In the genomic region with DNA sequence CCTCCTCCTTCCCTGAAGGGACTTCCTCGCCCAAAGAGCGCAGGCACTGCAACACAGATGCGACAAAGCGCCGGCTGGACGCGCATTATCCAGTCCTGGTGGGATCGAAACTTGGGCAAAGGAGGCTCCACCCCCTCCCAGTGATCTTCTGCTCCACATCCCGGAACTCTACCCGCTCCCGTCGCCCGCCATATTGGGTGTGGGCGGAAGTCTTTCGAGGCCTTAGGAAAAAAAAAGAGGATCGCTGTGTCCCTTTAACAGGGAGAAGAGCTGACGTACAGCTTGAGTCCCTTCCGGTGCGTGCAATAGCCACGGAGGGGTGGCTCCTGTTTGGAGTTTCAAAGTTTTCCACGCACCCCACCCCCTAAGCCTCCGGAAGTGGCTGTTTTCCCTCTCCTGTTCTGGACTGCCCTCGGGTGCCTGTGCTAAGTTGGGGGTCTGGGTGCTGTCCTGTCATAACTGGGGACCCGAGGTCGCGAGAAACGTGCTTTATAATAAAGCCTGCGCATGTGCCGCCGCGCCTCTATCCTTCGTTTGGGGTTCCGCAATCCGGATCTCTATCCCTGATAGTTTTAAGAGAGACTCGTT, we compare ENCODE assay signal across 8 mouse cellular contexts. TPM values are rescaled to one million over a fixed set of nuclear protein-coding genes. Genes with fewer than 3 reads are reported as not detected.
DNase-seq lines count a peak whose midpoint lies in the region; ATAC-seq and TF ChIP-seq lines count a peak whose summit lies in the region.

No protein-coding gene starts in this region.

- no peak for DNase-seq in CH12.LX (ENCODE audit: extremely low read depth)
- peak; percentile 79 for DNase-seq in c-Kit-positive CD71-positive TER-119-negative erythroid progenitor cells, embryonic 14.5 days (ENCODE audit: low read depth)
- DNase-seq in forebrain, embryonic 11.5 days (ENCODE audit: low spot score) = peak; percentile 94
- peak; percentile 97 for DNase-seq in heart, postnatal 0 days (ENCODE audit: low spot score)
- peak; percentile 93 for DNase-seq in large intestine, adult 2 months (ENCODE audit: low read depth, low spot score)
- peak; percentile 89 for DNase-seq in liver, postnatal 0 days
- DNase-seq in testis, postnatal 10 days (ENCODE audit: low spot score) = peak; percentile 91

- H3K27me3 ChIP-seq in CH12.LX (replicated peaks) = no peaks in the 10 kb centered on the region
- no peaks in the 10 kb centered on the region for H3K27me3 ChIP-seq in forebrain, embryonic 11.5 days (ENCODE audit: control insufficient read depth, insufficient read depth, low read length)
- H3K27me3 ChIP-seq in heart, postnatal 0 days (ENCODE audit: control insufficient read depth, insufficient read depth, low read length) = no peaks in the 10 kb centered on the region
- H3K27me3 ChIP-seq in liver, postnatal 0 days (ENCODE audit: insufficient read depth, low read length) = no peaks in the 10 kb centered on the region
- no peaks in the 10 kb centered on the region for H3K27me3 ChIP-seq in neural tube, embryonic 14.5 days (ENCODE audit: control insufficient read depth, insufficient read depth, low read length)

- dilution Hi-C loops in CH12.LX (cut with MboI; ENCODE audit: extremely low pct_ligation_motif_present, extremely low pct_unique_long_range_greater_than_20kb, low sequenced_read_pairs) = no loop called here

- H3K9ac ChIP-seq in CH12.LX (ENCODE audit: insufficient read depth, low read depth) = no peak overlapping the region
- peak overlapping the region; percentile 85 for H3K9ac ChIP-seq in forebrain, embryonic 11.5 days (ENCODE audit: low read length)
- peak overlapping the region; percentile 74 for H3K9ac ChIP-seq in heart, postnatal 0 days (replicated peaks; ENCODE audit: low read depth, low read length)
- H3K9ac ChIP-seq in liver, postnatal 0 days (replicated peaks) = peak overlapping the region; percentile 64
- H3K9ac ChIP-seq in neural tube, embryonic 14.5 days (replicated peaks; ENCODE audit: low read depth, low read length) = peak overlapping the region; percentile 72

- TF ChIP-seq CTCF in CH12.LX (conservative IDR thresholded peaks at IDR 0.05 in 1 of 2, IDR thresholded peaks at IDR 0.05 in 1 of 2; ENCODE audit: low read depth in 2 of 2, low read length in 2 of 2) = no peak
- no peak for TF ChIP-seq CTCF in heart, postnatal 0 days (IDR thresholded peaks at IDR 0.05; ENCODE audit: low read depth)
- TF ChIP-seq CTCF in liver, postnatal 0 days (IDR thresholded peaks at IDR 0.05; ENCODE audit: low read depth) = no peak

- H3K27ac ChIP-seq in CH12.LX (ENCODE audit: insufficient read depth, low read depth) = no peak overlapping the region
- H3K27ac ChIP-seq in forebrain, embryonic 11.5 days (ENCODE audit: low read depth, low read length) = peak overlapping the region; percentile 97
- peak overlapping the region; percentile 96 for H3K27ac ChIP-seq in heart, postnatal 0 days (ENCODE audit: low read depth)
- peak overlapping the region; percentile 89 for H3K27ac ChIP-seq in liver, postnatal 0 days (ENCODE audit: low read depth)
- H3K27ac ChIP-seq in neural tube, embryonic 14.5 days (ENCODE audit: low read depth, low read length) = peak overlapping the region; percentile 88

- no peaks in the 10 kb centered on the region for H3K9me3 ChIP-seq in CH12.LX (replicated peaks; ENCODE audit: low read length)
- no peaks in the 10 kb centered on the region for H3K9me3 ChIP-seq in forebrain, embryonic 11.5 days (ENCODE audit: control insufficient read depth, low read length)
- no peaks in the 10 kb centered on the region for H3K9me3 ChIP-seq in heart, postnatal 0 days (replicated peaks; ENCODE audit: control insufficient read depth, low read length)
- no peaks in the 10 kb centered on the region for H3K9me3 ChIP-seq in liver, postnatal 0 days (ENCODE audit: low read length)
- H3K9me3 ChIP-seq in neural tube, embryonic 14.5 days (ENCODE audit: control insufficient read depth, low read length) = no peaks in the 10 kb centered on the region

- peak; percentile 90 for ATAC-seq in forebrain, embryonic 11.5 days (replicated peaks; ENCODE audit: low FRiP score)
- ATAC-seq in heart, postnatal 0 days (ENCODE audit: insufficient read depth, low read depth) = peak; percentile 75
- ATAC-seq in liver, postnatal 0 days = peak; percentile 85
- ATAC-seq in neural tube, embryonic 14.5 days (ENCODE audit: low read depth) = peak; percentile 85

- H3K4me2 ChIP-seq in CH12.LX (ENCODE audit: insufficient read depth, low read depth, poor library complexity, severe bottlenecking) = no peak overlapping the region
- H3K4me2 ChIP-seq in forebrain, embryonic 11.5 days (ENCODE audit: low read depth, low read length, severe bottlenecking) = peak overlapping the region; percentile 96
- H3K4me2 ChIP-seq in heart, postnatal 0 days (ENCODE audit: low read depth, low read length) = peak overlapping the region; percentile 81
- H3K4me2 ChIP-seq in liver, postnatal 0 days (ENCODE audit: low read depth, low read length) = peak overlapping the region; percentile 100
- H3K4me2 ChIP-seq in neural tube, embryonic 14.5 days (ENCODE audit: low read depth, low read length) = peak overlapping the region; percentile 97

- TF ChIP-seq RAD21 in CH12.LX (IDR thresholded peaks at IDR 0.05; ENCODE audit: low read depth, low read length) = no peak

- peaks cover 15 to 30% of the 10 kb centered on the region in 2 experiments for H3K4me1 ChIP-seq in CH12.LX (ENCODE audit: control insufficient read depth in 1 of 2, insufficient read depth in 2 of 2)
- peaks cover 8% of the 10 kb centered on the region; the same call in 1 of the 2 replicates for H3K4me1 ChIP-seq in forebrain, embryonic 11.5 days (replicated peaks; ENCODE audit: control insufficient read depth, insufficient read depth, low read length)
- H3K4me1 ChIP-seq in heart, postnatal 0 days (ENCODE audit: control insufficient read depth, insufficient read depth) = peaks cover 30% of the 10 kb centered on the region
- H3K4me1 ChIP-seq in liver, postnatal 0 days (ENCODE audit: insufficient read depth) = peaks cover 24% of the 10 kb centered on the region
- peaks cover 10% of the 10 kb centered on the region; the same call in 1 of the 2 replicates for H3K4me1 ChIP-seq in neural tube, embryonic 14.5 days (ENCODE audit: control insufficient read depth, insufficient read depth, low read length)

- no peak overlapping the region for H3K4me3 ChIP-seq in CH12.LX (replicated peaks in 1 of 3; ENCODE audit: low read depth in 2 of 3, low read length in 2 of 3, poor library complexity in 1 of 3)
- peak overlapping the region; percentile 60 for H3K4me3 ChIP-seq in forebrain, embryonic 11.5 days (ENCODE audit: low read depth, low read length)
- H3K4me3 ChIP-seq in heart, postnatal 0 days (ENCODE audit: low read depth, low read length) = peak overlapping the region; percentile 71
- H3K4me3 ChIP-seq in liver, postnatal 0 days (ENCODE audit: low read depth, low read length) = peak overlapping the region; percentile 60
- peak overlapping the region; percentile 43 for H3K4me3 ChIP-seq in neural tube, embryonic 14.5 days (ENCODE audit: low read depth, low read length)

- no peak for TF ChIP-seq EP300 in CH12.LX (IDR thresholded peaks at IDR 0.05; ENCODE audit: low read length)
- peak; percentile 94 for TF ChIP-seq EP300 in heart, postnatal 0 days (IDR thresholded peaks at IDR 0.05; ENCODE audit: low read depth)
- peak; percentile 62 for TF ChIP-seq EP300 in liver, postnatal 0 days (IDR thresholded peaks at IDR 0.05; ENCODE audit: low read depth)

- H3K36me3 ChIP-seq in CH12.LX (replicated peaks in 1 of 2; ENCODE audit: control insufficient read depth in 1 of 2, insufficient read depth in 1 of 2, low read length in 1 of 2) = peaks cover 28 to 89% of the 10 kb centered on the region in 2 experiments
- H3K36me3 ChIP-seq in forebrain, embryonic 11.5 days (ENCODE audit: control insufficient read depth, insufficient read depth, low read length) = no peaks in the 10 kb centered on the region; the same call in 1 of the 2 replicates
- 0 out of 2 replicates have a peak, but pooled peaks cover 7% of the 10 kb centered on the region for H3K36me3 ChIP-seq in heart, postnatal 0 days (replicated peaks; ENCODE audit: control insufficient read depth, insufficient read depth, low read length)
- H3K36me3 ChIP-seq in liver, postnatal 0 days (replicated peaks; ENCODE audit: insufficient read depth, low read length) = peaks cover 11% of the 10 kb centered on the region
- H3K36me3 ChIP-seq in neural tube, embryonic 14.5 days (ENCODE audit: control insufficient read depth, insufficient read depth, low read length) = peaks cover 8% of the 10 kb centered on the region; the same call in 1 of the 2 replicates

- in situ Hi-C loops in CH12.LX (cut with MboI; ENCODE audit: low pct_ligation_motif_present, low pct_unique_long_range_greater_than_20kb, low sequenced_read_pairs) = no loop called here

- TF ChIP-seq POLR2A in CH12.LX (IDR thresholded peaks at IDR 0.05; ENCODE audit: low read depth, low read length) = no peak

- no peaks in the 10 kb centered on the region for H3K79me2 ChIP-seq in CH12.LX (replicated peaks; ENCODE audit: control insufficient read depth, extremely low read depth, insufficient read depth, poor library complexity, severe bottlenecking)

- under 1% methylated on average over 35 of the region's 35 CpGs for WGBS in forebrain, embryonic 11.5 days
- under 1% methylated on average over 35 of the region's 35 CpGs for WGBS in heart, postnatal 0 days
- WGBS in large intestine, adult 2 months = under 1% methylated on average over 35 of the region's 35 CpGs
- WGBS in liver, postnatal 0 days (ENCODE audit: insufficient replicate concordance) = 0% methylated on average over 35 of the region's 35 CpGs
- under 1% methylated on average over 35 of the region's 35 CpGs for WGBS in neural tube, embryonic 14.5 days

RNA-seq across cellular contexts. Expression of a gene that starts 9.2 kb away (rescaled TPM):
- 14.1 and 18.1 TPM in 2 replicates for total RNA-seq in CH12.LX (2012; rRNA removed)
- 8.8 and 9.0 TPM in 2 replicates for total RNA-seq in CH12.LX (2014; rRNA removed)
- 14.0 and 14.4 TPM in 2 replicates for polyA plus RNA-seq in CH12.LX (2012; ENCODE audit: insufficient read length, low read depth)
- polyA plus RNA-seq in forebrain, embryonic 11.5 days (2014; fragmentation: Nextera tagmentation; extraction: Ambion mirVana) = 32.7 and 34.3 TPM in 2 replicates
- total RNA-seq in heart, postnatal 0 days (2014; rRNA removed; ENCODE audit: low replicate concordance) = 23.4 and 46.1 TPM in 2 replicates
- polyA plus RNA-seq in heart, postnatal 0 days (2015; fragmentation: Nextera tagmentation; extraction: Ambion mirVana) = 16.8 and 20.9 TPM in 2 replicates
- 63.3 and 70.7 TPM in 2 replicates for polyA plus RNA-seq in large intestine, adult 2 months (2012; rRNA removed)
- 8.9 and 10.2 TPM in 2 replicates for polyA plus RNA-seq in liver, postnatal 0 days (2015; fragmentation: Nextera tagmentation; extraction: Ambion mirVana)
- 57.3 and 59.6 TPM in 2 replicates for polyA plus RNA-seq in neural tube, embryonic 14.5 days (2014; fragmentation: Nextera tagmentation; extraction: Ambion mirVana)

RNA-seq across cellular contexts. Expression of a gene that starts 9.8 kb away (rescaled TPM):
- total RNA-seq in CH12.LX (2012; rRNA removed) = 37.8 and 38.0 TPM in 2 replicates
- total RNA-seq in CH12.LX (2014; rRNA removed) = 27.7 and 28.5 TPM in 2 replicates
- 33.3 and 39.6 TPM in 2 replicates for polyA plus RNA-seq in CH12.LX (2012; ENCODE audit: insufficient read length, low read depth)
- 56.6 and 57.0 TPM in 2 replicates for polyA plus RNA-seq in forebrain, embryonic 11.5 days (2014; fragmentation: Nextera tagmentation; extraction: Ambion mirVana)
- 46.8 and 76.0 TPM in 2 replicates for total RNA-seq in heart, postnatal 0 days (2014; rRNA removed; ENCODE audit: low replicate concordance)
- 60.7 and 62.6 TPM in 2 replicates for polyA plus RNA-seq in heart, postnatal 0 days (2015; fragmentation: Nextera tagmentation; extraction: Ambion mirVana)
- 78.2 and 105 TPM in 2 replicates for polyA plus RNA-seq in large intestine, adult 2 months (2012; rRNA removed)
- 29.9 and 30.6 TPM in 2 replicates for polyA plus RNA-seq in liver, postnatal 0 days (2015; fragmentation: Nextera tagmentation; extraction: Ambion mirVana)
- polyA plus RNA-seq in neural tube, embryonic 14.5 days (2014; fragmentation: Nextera tagmentation; extraction: Ambion mirVana) = 87.4 and 87.8 TPM in 2 replicates

RNA-seq across cellular contexts. Expression of a gene that starts 17.2 kb away (rescaled TPM):
- total RNA-seq in CH12.LX (2012; rRNA removed) (0.21 TPM in 1 of 2 replicates, not detected in the other), CH12.LX (2014; rRNA removed) (not detected in 2 replicates)
- polyA plus RNA-seq in CH12.LX (2012; ENCODE audit: insufficient read length, low read depth) = 0.80 TPM in 1 of 2 replicates, not detected in the other
- not detected in 2 replicates for polyA plus RNA-seq in forebrain, embryonic 11.5 days (2014; fragmentation: Nextera tagmentation; extraction: Ambion mirVana)
- total RNA-seq in heart, postnatal 0 days (2014; rRNA removed; ENCODE audit: low replicate concordance) = not detected in 2 replicates
- 0.04 and 0.30 TPM in 2 replicates for polyA plus RNA-seq in heart, postnatal 0 days (2015; fragmentation: Nextera tagmentation; extraction: Ambion mirVana)
- not detected in 2 replicates for polyA plus RNA-seq in large intestine, adult 2 months (2012; rRNA removed)
- 0.06 and 0.09 TPM in 2 replicates for polyA plus RNA-seq in liver, postnatal 0 days (2015; fragmentation: Nextera tagmentation; extraction: Ambion mirVana)
- 9.4 and 9.9 TPM in 2 replicates for polyA plus RNA-seq in neural tube, embryonic 14.5 days (2014; fragmentation: Nextera tagmentation; extraction: Ambion mirVana)

RNA-seq across cellular contexts. Expression of a gene that starts 23.3 kb away (rescaled TPM):
- total RNA-seq in CH12.LX (2012; rRNA removed) (256 and 329 TPM in 2 replicates), CH12.LX (2014; rRNA removed) (151 and 167 TPM in 2 replicates)
- 179 and 241 TPM in 2 replicates for polyA plus RNA-seq in CH12.LX (2012; ENCODE audit: insufficient read length, low read depth)
- 305 and 329 TPM in 2 replicates for polyA plus RNA-seq in forebrain, embryonic 11.5 days (2014; fragmentation: Nextera tagmentation; extraction: Ambion mirVana)
- 88.3 and 100 TPM in 2 replicates for total RNA-seq in heart, postnatal 0 days (2014; rRNA removed; ENCODE audit: low replicate concordance)
- polyA plus RNA-seq in heart, postnatal 0 days (2015; fragmentation: Nextera tagmentation; extraction: Ambion mirVana) = 128 and 132 TPM in 2 replicates
- 98.4 and 98.9 TPM in 2 replicates for polyA plus RNA-seq in large intestine, adult 2 months (2012; rRNA removed)
- 48.3 and 57.2 TPM in 2 replicates for polyA plus RNA-seq in liver, postnatal 0 days (2015; fragmentation: Nextera tagmentation; extraction: Ambion mirVana)
- polyA plus RNA-seq in neural tube, embryonic 14.5 days (2014; fragmentation: Nextera tagmentation; extraction: Ambion mirVana) = 140 and 162 TPM in 2 replicates

RNA-seq across cellular contexts. Expression of a gene that starts 24.8 kb away (rescaled TPM):
- total RNA-seq in CH12.LX (2012; rRNA removed) (6.4 and 7.5 TPM in 2 replicates), CH12.LX (2014; rRNA removed) (3.0 and 4.1 TPM in 2 replicates)
- polyA plus RNA-seq in CH12.LX (2012; ENCODE audit: insufficient read length, low read depth) = 7.8 and 8.2 TPM in 2 replicates
- 21.2 and 24.1 TPM in 2 replicates for polyA plus RNA-seq in forebrain, embryonic 11.5 days (2014; fragmentation: Nextera tagmentation; extraction: Ambion mirVana)
- total RNA-seq in heart, postnatal 0 days (2014; rRNA removed; ENCODE audit: low replicate concordance) = 24.9 and 46.0 TPM in 2 replicates
- 8.3 and 8.6 TPM in 2 replicates for polyA plus RNA-seq in heart, postnatal 0 days (2015; fragmentation: Nextera tagmentation; extraction: Ambion mirVana)
- 383 and 614 TPM in 2 replicates for polyA plus RNA-seq in large intestine, adult 2 months (2012; rRNA removed)
- 3.5 and 3.6 TPM in 2 replicates for polyA plus RNA-seq in liver, postnatal 0 days (2015; fragmentation: Nextera tagmentation; extraction: Ambion mirVana)
- 7.6 and 17.6 TPM in 2 replicates for polyA plus RNA-seq in neural tube, embryonic 14.5 days (2014; fragmentation: Nextera tagmentation; extraction: Ambion mirVana)

Comparison
In these comparisons a context has a peak if more than half of its experiments do, and no peak if none do; other contexts are left out.
1. H3K4me3 ChIP-seq: peak in forebrain, embryonic 11.5 days (single experiment), heart, postnatal 0 days (single experiment), liver, postnatal 0 days (single experiment) and neural tube, embryonic 14.5 days (single experiment); none in CH12.LX (0 of 3).
2. Peak in every context shown above with its lines, with median percentiles within 50 percentile points of each other: ATAC-seq.